Mouse (Mus musculus) forebrain, embryonic 11.5 days (tissue): ENCODE measurements around the gene Tmem184b. TPM values are rescaled to one million over a fixed set of nuclear protein-coding genes. Genes with fewer than 3 reads are reported as not detected.
A peak's percentile ranks its signal among the peaks of the same experiment; 100 is the strongest.

Source experiments
- ATAC-seq: fragments of 200-750 bp; cut with Nextera tagmentation; replicated peaks from 2 replicates; pipeline ENCODE4 v1.8.0; 2017; ENCODE audit warnings: moderate TSS enrichment; ENCODE audit not compliant: low FRiP score
- DNase-seq: peaks from one replicate; pipeline ENCODE4 v3.0.0-alpha.2; 2017; ENCODE audit warnings: low spot score
- H3K27ac ChIP-seq: fragments of 300-500 bp; sonication (generic); 2 replicates; pipeline ENCODE4 v1.5.1; 2014; ENCODE audit warnings: low read depth, low read length
- H3K27me3 ChIP-seq: fragments of 300-500 bp; sonication (generic); 2 replicates; pipeline ENCODE4 v1.6.1; 2014; ENCODE audit warnings: mild to moderate bottlenecking, low read length, mixed read lengths; ENCODE audit not compliant: control insufficient read depth, insufficient read depth
- H3K36me3 ChIP-seq: fragments of 300-500 bp; sonication (generic); 2 replicates; pipeline ENCODE4 v1.6.1; 2014; ENCODE audit warnings: mild to moderate bottlenecking, low read length, moderate library complexity, mixed read lengths; ENCODE audit not compliant: control insufficient read depth, insufficient read depth
- H3K4me1 ChIP-seq: fragments of 300-500 bp; sonication (generic); replicated peaks from 2 replicates; pipeline ENCODE4 v1.6.1; 2014; ENCODE audit warnings: low read length, mixed read lengths; ENCODE audit not compliant: control insufficient read depth, insufficient read depth
- H3K4me2 ChIP-seq: fragments of 300-500 bp; sonication (generic); 2 replicates; pipeline ENCODE4 v1.6.1; 2014; ENCODE audit warnings: low read depth, mild to moderate bottlenecking, low read length, moderate library complexity, mixed read lengths; ENCODE audit not compliant: severe bottlenecking
- H3K4me3 ChIP-seq: fragments of 300-500 bp; sonication (generic); 2 replicates; pipeline ENCODE4 v1.5.1; 2014; ENCODE audit warnings: low read depth, low read length
- H3K9ac ChIP-seq: fragments of 300-500 bp; sonication (generic); 2 replicates; pipeline ENCODE4 v1.6.1; 2014; ENCODE audit warnings: low read length
- H3K9me3 ChIP-seq: fragments of 300-500 bp; sonication (generic); 2 replicates; pipeline ENCODE4 v1.6.1; 2016; ENCODE audit warnings: low read length, mixed read lengths; ENCODE audit not compliant: control insufficient read depth
- WGBS: fragments of 180-500 bp; shearing (Covaris S2); extraction: QIAGEN DNeasy Blood & Tissue Kit; methylation state at CpG from one replicate; pipeline ENCODE4 v1.1.7; 2014; 5-methylcytosine and 5-hydroxymethylcytosine counted together
- polyA plus RNA-seq: library from polyadenylated mRNA; unstranded; fragments of >200 nt; fragmentation: Nextera tagmentation; extraction: Ambion mirVana; gene quantifications from 2 replicates; pipeline ENCODE4 v1.2.1, GENCODE M21; 2014

The Tmem184b gene
- polyA plus RNA-seq, 1 experiment from 2014 or later: 55.2 TPM

- peak overlapping the region; percentile 100 for H3K9ac ChIP-seq
- H3K36me3 ChIP-seq: peaks cover 12% of the 10 kb centered on the region
- peak overlapping the region; percentile 95 for H3K4me2 ChIP-seq
- peak overlapping the region; percentile 94 for H3K4me3 ChIP-seq
- peak overlapping the region; percentile 96 for H3K27ac ChIP-seq
- WGBS: 24% methylated on average over 11 of the region's 11 CpGs
- no peaks in the 10 kb centered on the region for H3K27me3 ChIP-seq
- no peaks in the 10 kb centered on the region for H3K9me3 ChIP-seq
- DNase-seq: no peak
- peaks cover 15% of the 10 kb centered on the region for H3K4me1 ChIP-seq
- peak; percentile 25; the same call in 1 of the 2 replicates for ATAC-seq
Observed at GRCm38 (mm10) chr15:79440651-79441330, 37.4 kb upstream of the Tmem184b start.

- no peaks in the 10 kb centered on the region for H3K9me3 ChIP-seq
- H3K4me1 ChIP-seq: peaks cover 15% of the 10 kb centered on the region
Observed at GRCm38 (mm10) chr15:79440223-79440622, 36.9 kb upstream of the Tmem184b start.

GRCm38 (mm10) chr15:79439386-79439785 lies 36.0 kb upstream of the Tmem184b start:
- H3K9ac ChIP-seq: peak overlapping the region; percentile 100; the same call in 1 of the 2 replicates
- peak overlapping the region; percentile 95 for H3K4me2 ChIP-seq
- H3K4me3 ChIP-seq: no peak overlapping the region; the same call in 1 of the 2 replicates
- H3K4me1 ChIP-seq: peaks cover 15% of the 10 kb centered on the region
- H3K9me3 ChIP-seq: no peaks in the 10 kb centered on the region
- H3K36me3 ChIP-seq: peaks cover 26% of the 10 kb centered on the region
- no peaks in the 10 kb centered on the region for H3K27me3 ChIP-seq
- ATAC-seq (no peak), DNase-seq (no peak)
- 78% methylated on average over 4 of the region's 4 CpGs for WGBS
- H3K27ac ChIP-seq: no peak overlapping the region

More at GRCm38 (mm10) chr15:79440223-79440622, 36.9 kb upstream of the Tmem184b start:
- WGBS: 79% methylated on average over 4 of the region's 4 CpGs
- peak overlapping the region; percentile 95 for H3K4me2 ChIP-seq
- no peak for DNase-seq
- H3K4me3 ChIP-seq: peak overlapping the region; percentile 94
- no peak overlapping the region for H3K27ac ChIP-seq
- peaks cover 17% of the 10 kb centered on the region for H3K36me3 ChIP-seq
- ATAC-seq: no peak
- H3K9ac ChIP-seq: peak overlapping the region; percentile 100
- no peaks in the 10 kb centered on the region for H3K27me3 ChIP-seq

- ATAC-seq (no peak), DNase-seq (no peak)
- Histone ChIP-seq H3K9me3 (no peaks in the 10 kb centered on the region), H3K27ac (no peak overlapping the region), H3K4me2 (no peak overlapping the region), H3K4me1 (peaks cover 15% of the 10 kb centered on the region), H3K4me3 (no peak overlapping the region), H3K27me3 (no peaks in the 10 kb centered on the region), H3K36me3 (peaks cover 31% of the 10 kb centered on the region), H3K9ac (no peak overlapping the region)
- WGBS: 89% methylated on average over 8 of the region's 8 CpGs
Observed at GRCm38 (mm10) chr15:79438816-79439215, 35.4 kb upstream of the Tmem184b start.

DNA sequence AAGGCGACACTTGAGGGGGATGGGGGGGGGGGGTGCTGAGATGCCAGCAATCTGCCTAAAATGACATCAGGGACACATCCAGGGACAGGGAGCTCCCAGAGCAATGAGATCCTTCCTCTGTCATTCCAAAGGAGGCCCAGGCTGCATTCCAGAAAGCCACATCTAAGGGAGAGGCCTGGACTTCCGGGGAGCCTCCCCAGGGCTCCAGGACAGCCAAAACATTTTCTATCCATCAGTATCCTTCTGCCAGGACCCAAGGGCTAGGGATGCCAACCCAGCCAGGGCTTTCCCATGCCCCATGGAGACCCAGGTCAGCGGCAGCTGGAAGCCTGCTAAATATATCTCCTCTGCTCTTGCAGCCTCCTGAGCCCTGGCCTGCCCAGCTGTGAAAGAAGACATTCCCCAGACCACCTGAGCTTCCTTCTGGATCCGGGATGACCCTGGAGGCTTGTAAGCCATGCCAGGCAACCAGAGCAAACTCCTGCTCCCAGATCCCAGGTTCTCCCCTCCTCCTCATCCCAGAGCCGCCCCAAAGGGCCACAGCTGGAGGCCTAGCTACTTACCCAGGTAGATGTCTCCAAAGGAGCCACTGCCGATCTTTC lies 34.9 kb upstream of the Tmem184b start:
- Histone ChIP-seq H3K9ac (no peak overlapping the region), H3K9me3 (no peaks in the 10 kb centered on the region), H3K27ac (no peak overlapping the region), H3K36me3 (peaks cover 33% of the 10 kb centered on the region), H3K4me1 (peaks cover 15% of the 10 kb centered on the region), H3K4me3 (no peak overlapping the region), H3K27me3 (no peaks in the 10 kb centered on the region), H3K4me2 (no peak overlapping the region)
- no peak for ATAC-seq
- WGBS: 86% methylated on average over 6 of the region's 6 CpGs
- DNase-seq: no peak

DNA sequence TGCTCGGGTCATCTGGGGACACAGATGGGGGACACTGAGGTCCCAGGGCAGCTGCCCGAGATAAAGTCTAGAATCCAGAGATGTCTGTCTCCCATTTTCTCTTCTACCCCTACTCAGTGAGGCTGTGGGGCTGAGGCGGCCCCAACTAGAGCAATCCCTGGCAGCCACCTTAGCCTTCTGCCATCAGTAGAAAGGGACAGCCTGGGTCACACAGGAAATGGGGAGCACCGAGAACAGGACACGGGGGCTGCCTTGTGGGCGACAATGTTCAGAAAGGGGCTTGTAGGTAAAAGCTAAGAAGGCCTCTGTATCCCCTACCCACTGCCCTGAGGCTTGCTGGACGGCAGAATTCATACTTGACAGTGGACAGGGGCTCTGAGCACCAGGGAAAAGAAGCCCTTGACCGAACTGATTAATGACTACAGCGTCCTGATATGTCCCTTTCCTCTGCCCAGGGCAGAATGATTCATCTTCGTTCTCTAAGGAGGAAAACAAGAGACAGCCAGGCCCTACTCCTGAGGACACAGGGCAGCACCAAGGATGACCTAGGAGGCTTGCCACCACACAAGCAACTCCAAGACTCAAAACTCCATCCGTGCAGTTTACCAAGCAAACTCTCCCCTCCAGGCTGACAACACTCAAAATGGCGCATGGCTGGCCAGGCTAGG lies 34.3 kb upstream of the Tmem184b start:
- Histone ChIP-seq H3K27me3 (no peaks in the 10 kb centered on the region), H3K9ac (no peak overlapping the region), H3K4me2 (no peak overlapping the region), H3K36me3 (peaks cover 33% of the 10 kb centered on the region), H3K4me1 (peaks cover 15% of the 10 kb centered on the region), H3K4me3 (no peak overlapping the region), H3K27ac (no peak overlapping the region), H3K9me3 (no peaks in the 10 kb centered on the region)
- no peak for DNase-seq
- 91% methylated on average over 12 of the region's 12 CpGs for WGBS
- no peak for ATAC-seq

DNA sequence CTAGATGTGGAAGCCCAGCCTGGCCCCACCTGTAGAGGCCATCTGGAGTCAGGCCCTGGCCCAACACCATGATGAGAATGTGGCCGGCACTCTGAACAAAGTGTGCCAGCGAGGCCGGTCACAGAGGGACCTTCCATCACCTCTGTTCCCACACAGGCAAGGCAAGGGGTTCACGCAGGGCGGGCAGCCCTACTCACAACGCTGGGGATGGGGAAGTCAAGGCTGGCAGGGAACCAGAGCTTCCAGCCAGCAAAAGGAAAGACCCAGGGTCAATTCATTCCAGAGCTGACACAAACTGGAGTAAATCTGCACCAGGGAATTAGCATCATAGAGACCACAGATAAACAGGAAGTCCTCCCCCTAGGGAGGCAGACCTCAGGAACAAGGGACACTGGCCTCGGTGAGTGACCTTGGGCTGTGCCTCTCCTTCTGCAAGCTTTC lies 33.1 kb upstream of the Tmem184b start:
- no peaks in the 10 kb centered on the region for H3K27me3 ChIP-seq
- WGBS: 75% methylated on average over 7 of the region's 7 CpGs
- H3K27ac ChIP-seq: no peak overlapping the region
- DNase-seq (no peak), ATAC-seq (no peak)
- H3K4me2 ChIP-seq: no peak overlapping the region
- peaks cover 33% of the 10 kb centered on the region for H3K36me3 ChIP-seq
- H3K4me3 ChIP-seq: no peak overlapping the region
- no peaks in the 10 kb centered on the region for H3K9me3 ChIP-seq
- no peak overlapping the region for H3K9ac ChIP-seq
- H3K4me1 ChIP-seq: peaks cover 12% of the 10 kb centered on the region

DNA sequence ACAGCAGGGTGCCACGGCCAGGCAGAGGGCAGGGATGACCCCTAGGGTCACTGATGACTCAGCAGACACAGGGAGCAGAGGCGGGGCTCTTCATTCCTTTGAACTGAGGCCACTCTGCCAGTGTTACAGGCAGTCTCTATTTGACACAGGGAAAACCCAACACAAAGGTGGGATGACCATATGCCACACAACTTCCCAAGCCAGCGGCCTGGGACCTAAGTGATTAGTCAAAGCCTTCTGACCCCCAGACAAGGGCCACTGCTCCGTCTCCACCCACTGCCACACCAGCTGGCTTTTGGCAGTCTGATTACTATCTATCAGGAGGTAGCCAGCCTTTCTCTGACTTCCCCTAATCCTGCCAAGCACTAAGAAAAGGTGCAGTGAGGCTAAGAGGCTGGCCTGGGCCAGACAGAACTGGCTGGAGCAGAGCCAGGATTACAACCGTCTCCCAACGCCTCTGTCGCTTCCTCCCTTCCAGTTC lies 31.9 kb upstream of the Tmem184b start:
- no peak overlapping the region for H3K4me2 ChIP-seq
- no peak for ATAC-seq
- 49% methylated on average over 7 of the region's 7 CpGs for WGBS
- H3K9ac ChIP-seq: no peak overlapping the region
- peaks cover 36% of the 10 kb centered on the region for H3K36me3 ChIP-seq
- peaks cover 9% of the 10 kb centered on the region for H3K4me1 ChIP-seq
- no peaks in the 10 kb centered on the region for H3K9me3 ChIP-seq
- DNase-seq: no peak
- H3K27ac ChIP-seq: no peak overlapping the region
- no peak overlapping the region for H3K4me3 ChIP-seq
- H3K27me3 ChIP-seq: no peaks in the 10 kb centered on the region
